Mouse (Mus musculus) forebrain, embryonic 11.5 days (tissue): ENCODE data around the gene Gm20521. TPM values are rescaled to one million over a fixed set of nuclear protein-coding genes. Genes with fewer than 3 reads are reported as not detected.

Source experiments
- ATAC-seq: fragments of 200-750 bp; cut with Nextera tagmentation; replicated peaks from 2 replicates; pipeline ENCODE4 v1.8.0; 2017; ENCODE audit warnings: moderate TSS enrichment; ENCODE audit not compliant: low FRiP score
- DNase-seq: peaks from one replicate; pipeline ENCODE4 v3.0.0-alpha.2; 2017; ENCODE audit warnings: low spot score
- H3K27ac ChIP-seq: fragments of 300-500 bp; sonication (generic); 2 replicates; pipeline ENCODE4 v1.5.1; 2014; ENCODE audit warnings: low read depth, low read length
- H3K27me3 ChIP-seq: fragments of 300-500 bp; sonication (generic); 2 replicates; pipeline ENCODE4 v1.6.1; 2014; ENCODE audit warnings: mild to moderate bottlenecking, low read length, mixed read lengths; ENCODE audit not compliant: control insufficient read depth, insufficient read depth
- H3K36me3 ChIP-seq: fragments of 300-500 bp; sonication (generic); 2 replicates; pipeline ENCODE4 v1.6.1; 2014; ENCODE audit warnings: mild to moderate bottlenecking, low read length, moderate library complexity, mixed read lengths; ENCODE audit not compliant: control insufficient read depth, insufficient read depth
- H3K4me1 ChIP-seq: fragments of 300-500 bp; sonication (generic); replicated peaks from 2 replicates; pipeline ENCODE4 v1.6.1; 2014; ENCODE audit warnings: low read length, mixed read lengths; ENCODE audit not compliant: control insufficient read depth, insufficient read depth
- H3K4me2 ChIP-seq: fragments of 300-500 bp; sonication (generic); 2 replicates; pipeline ENCODE4 v1.6.1; 2014; ENCODE audit warnings: low read depth, mild to moderate bottlenecking, low read length, moderate library complexity, mixed read lengths; ENCODE audit not compliant: severe bottlenecking
- H3K4me3 ChIP-seq: fragments of 300-500 bp; sonication (generic); 2 replicates; pipeline ENCODE4 v1.5.1; 2014; ENCODE audit warnings: low read depth, low read length
- H3K9ac ChIP-seq: fragments of 300-500 bp; sonication (generic); 2 replicates; pipeline ENCODE4 v1.6.1; 2014; ENCODE audit warnings: low read length
- H3K9me3 ChIP-seq: fragments of 300-500 bp; sonication (generic); 2 replicates; pipeline ENCODE4 v1.6.1; 2016; ENCODE audit warnings: low read length, mixed read lengths; ENCODE audit not compliant: control insufficient read depth
- WGBS: fragments of 180-500 bp; shearing (Covaris S2); extraction: QIAGEN DNeasy Blood & Tissue Kit; methylation state at CpG from one replicate; pipeline ENCODE4 v1.1.7; 2014; 5-methylcytosine and 5-hydroxymethylcytosine counted together
- polyA plus RNA-seq: library from polyadenylated mRNA; unstranded; fragments of >200 nt; fragmentation: Nextera tagmentation; extraction: Ambion mirVana; gene quantifications from 2 replicates; pipeline ENCODE4 v1.2.1, GENCODE M21; 2014

Gm20521 gene
- polyA plus RNA-seq, 1 experiment from 2014 or later: not detected

DNA sequence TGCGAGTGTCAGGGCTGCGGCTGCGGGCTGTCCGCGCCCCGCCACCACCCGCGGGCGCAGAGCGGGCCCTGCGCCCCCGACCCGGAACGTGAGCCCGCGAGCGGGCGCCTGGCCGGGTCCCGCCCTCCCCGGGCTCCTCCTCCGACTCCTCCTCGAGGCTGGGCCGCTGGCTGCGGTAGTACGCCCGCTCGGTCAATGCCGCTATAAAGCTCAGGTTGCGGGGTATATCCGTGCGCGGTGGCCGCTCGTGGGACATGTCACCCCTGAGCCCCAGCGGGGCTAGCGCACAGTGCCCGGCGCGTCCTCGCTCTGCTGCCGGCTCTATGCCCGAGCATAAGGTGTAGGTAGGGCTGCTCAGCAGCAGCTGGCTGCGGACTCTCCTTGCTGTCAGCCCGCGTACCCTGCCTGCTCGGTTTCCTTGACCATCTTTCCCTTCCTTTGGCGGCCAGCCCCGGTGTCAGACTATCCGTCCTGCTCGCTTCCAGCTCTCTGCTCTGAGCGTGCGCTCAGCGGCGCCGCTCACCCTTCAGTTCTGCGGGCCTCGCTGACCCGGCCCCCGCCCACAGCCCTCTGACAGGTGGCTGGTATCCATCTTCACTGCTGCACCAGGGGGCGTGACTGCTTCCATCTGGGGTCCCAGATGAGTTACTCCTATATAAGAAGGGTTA is 6.1 kb upstream of the Gm20521 start, which contains the start of gene Ppp1r3e:
Gene Ppp1r3e (minus strand): TSS at position 503 of the 668 bp plus-strand sequence.
- H3K4me2 ChIP-seq: peak within 1 kb of the TSS; percentile 98
- H3K9me3 ChIP-seq: no peaks in the 10 kb centered on the region
- peak within 1 kb of the TSS; percentile 69 for H3K4me3 ChIP-seq
- H3K27me3 ChIP-seq: peaks cover 2% of the 10 kb centered on the region; the same call in 1 of the 2 replicates
- peak within 1 kb of the TSS; percentile 88 for H3K9ac ChIP-seq
- no peaks in the 10 kb centered on the region for H3K36me3 ChIP-seq
- DNase-seq (peak; percentile 82), ATAC-seq (peak; percentile 80)
- peaks cover 5% of the 10 kb centered on the region for H3K4me1 ChIP-seq
- WGBS: under 1% methylated on average over 61 of the region's 61 CpGs
- peak within 1 kb of the TSS; percentile 50; the same call in 1 of the 2 replicates for H3K27ac ChIP-seq

DNA sequence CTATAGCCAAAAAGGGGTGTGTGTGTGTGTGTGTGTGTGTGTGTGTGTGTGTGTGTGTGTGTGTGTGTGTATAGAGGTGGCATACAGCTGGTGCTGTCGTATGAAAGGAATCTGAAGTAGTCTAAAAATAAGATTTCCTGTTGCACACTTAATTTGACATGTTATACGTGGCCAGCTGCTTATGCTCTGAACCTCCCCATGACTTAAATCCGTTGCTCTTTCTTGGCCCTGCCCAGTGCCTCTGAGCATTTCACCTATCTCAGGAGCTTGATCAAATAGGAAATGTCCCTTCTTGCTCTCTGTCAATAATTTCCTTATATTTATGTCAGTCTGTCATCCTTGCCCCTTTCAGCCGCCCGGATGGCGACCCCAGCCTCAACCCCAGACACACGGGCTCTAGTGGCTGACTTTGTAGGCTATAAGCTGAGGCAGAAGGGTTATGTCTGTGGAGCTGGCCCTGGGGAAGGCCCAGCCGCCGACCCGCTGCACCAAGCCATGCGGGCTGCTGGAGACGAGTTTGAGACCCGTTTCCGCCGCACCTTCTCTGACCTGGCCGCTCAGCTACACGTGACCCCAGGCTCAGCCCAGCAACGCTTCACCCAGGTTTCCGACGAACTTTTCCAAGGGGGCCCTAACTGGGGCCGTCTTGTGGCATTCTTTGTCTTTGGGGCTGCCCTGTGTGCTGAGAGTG is 926 bp downstream of the Gm20521 start:
- Histone ChIP-seq H3K36me3 (no peaks in the 10 kb centered on the region), H3K27me3 (no peaks in the 10 kb centered on the region), H3K9me3 (no peaks in the 10 kb centered on the region), H3K27ac (peak overlapping the region; percentile 72), H3K4me2 (peak overlapping the region; percentile 80), H3K4me1 (peaks cover 11% of the 10 kb centered on the region; the same call in 1 of the 2 replicates), H3K4me3 (peak overlapping the region; percentile 60), H3K9ac (peak overlapping the region; percentile 82)
- ATAC-seq (no peak), DNase-seq (no peak)
- 34% methylated on average over 21 of the region's 21 CpGs for WGBS

DNA sequence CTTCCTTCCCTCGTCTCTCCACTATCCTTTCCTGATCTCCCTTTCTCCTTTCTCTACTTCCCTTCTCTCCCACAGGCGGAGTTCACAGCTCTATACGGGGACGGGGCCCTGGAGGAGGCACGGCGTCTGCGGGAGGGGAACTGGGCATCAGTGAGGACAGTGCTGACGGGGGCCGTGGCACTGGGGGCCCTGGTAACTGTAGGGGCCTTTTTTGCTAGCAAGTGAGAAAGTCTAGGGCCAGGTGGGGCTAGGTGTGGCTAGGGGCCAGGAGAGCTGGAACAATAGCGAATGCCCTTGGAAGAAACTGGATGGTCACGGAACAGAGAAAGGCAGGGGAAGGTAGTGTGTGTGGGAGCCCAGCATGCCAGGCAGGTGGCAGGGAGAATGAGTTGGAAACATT is 2.1 kb downstream of the Gm20521 start:
- ATAC-seq: no peak
- DNase-seq: no peak
- H3K27me3 ChIP-seq: no peaks in the 10 kb centered on the region
- 93% methylated on average over 11 of the region's 11 CpGs for WGBS
- peaks cover 11% of the 10 kb centered on the region; the same call in 1 of the 2 replicates for H3K4me1 ChIP-seq
- H3K4me3 ChIP-seq: no peak overlapping the region
- no peak overlapping the region for H3K9ac ChIP-seq
- no peaks in the 10 kb centered on the region for H3K36me3 ChIP-seq
- H3K4me2 ChIP-seq: no peak overlapping the region
- no peak overlapping the region for H3K27ac ChIP-seq
- H3K9me3 ChIP-seq: no peaks in the 10 kb centered on the region

DNA sequence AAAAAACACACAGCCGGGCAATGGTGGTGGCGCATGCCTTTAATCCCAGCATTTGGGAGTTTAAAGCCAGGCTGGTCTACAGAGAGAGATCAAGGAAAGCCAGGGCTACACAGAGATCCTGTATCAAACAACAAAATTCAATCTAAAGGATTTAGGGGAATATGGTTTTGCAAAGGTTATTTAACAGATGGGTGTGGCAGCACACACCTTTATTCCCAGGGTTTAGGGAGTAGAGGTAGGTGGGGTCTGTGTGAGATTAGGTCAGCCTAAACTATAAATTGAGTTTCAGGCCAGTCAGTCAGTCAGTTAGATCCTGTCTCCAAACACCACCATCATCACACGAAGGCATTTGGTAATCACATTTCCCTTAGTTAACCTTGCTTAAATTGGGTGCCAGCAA is 9.0 kb downstream of the Gm20521 start, which contains the start of gene Pabpn1:
Gene Pabpn1 (plus strand): TSS at position 301 of the 400 bp plus-strand sequence.
- peaks cover 7% of the 10 kb centered on the region for H3K36me3 ChIP-seq
- H3K4me1 ChIP-seq: peaks cover 7% of the 10 kb centered on the region
- H3K27me3 ChIP-seq: no peaks in the 10 kb centered on the region
- no peak for DNase-seq
- no peaks in the 10 kb centered on the region for H3K9me3 ChIP-seq
- H3K9ac ChIP-seq: peak within 1 kb of the TSS; percentile 52
- WGBS: 93% methylated on average over 3 of the region's 3 CpGs
- ATAC-seq: no peak
- H3K27ac ChIP-seq: peak within 1 kb of the TSS; percentile 69; the same call in 1 of the 2 replicates
- peak within 1 kb of the TSS; percentile 99 for H3K4me3 ChIP-seq
- H3K4me2 ChIP-seq: peak within 1 kb of the TSS; percentile 53

DNA sequence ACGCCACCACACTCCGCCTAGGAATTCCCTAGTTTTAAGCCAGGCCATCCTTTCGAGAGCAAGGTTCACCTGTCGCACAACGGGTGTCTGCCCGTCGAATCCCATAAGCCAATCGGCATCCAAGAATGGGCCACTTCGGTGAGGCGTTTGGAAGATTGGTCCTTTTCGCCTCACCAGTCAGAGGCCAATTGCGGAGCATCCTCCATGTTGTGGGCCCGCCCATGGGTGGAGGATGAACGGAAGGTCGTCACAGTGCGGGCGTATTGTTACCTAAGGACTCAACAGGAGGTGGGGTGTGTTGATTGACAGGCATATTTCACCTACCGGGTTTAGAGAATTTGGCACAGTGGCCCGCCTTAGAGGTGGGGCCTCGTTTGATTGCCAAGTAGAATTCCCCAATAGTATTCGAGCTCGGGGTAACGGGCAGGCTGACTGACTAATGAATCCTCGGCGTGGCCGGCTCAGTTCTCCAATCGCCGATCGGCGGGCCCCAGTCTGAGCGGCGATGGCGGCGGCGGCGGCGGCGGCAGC is 10.5 kb downstream of the Gm20521 start:
- Histone ChIP-seq H3K4me1 (peaks cover 7% of the 10 kb centered on the region), H3K4me3 (peak overlapping the region; percentile 99), H3K36me3 (peaks cover 8% of the 10 kb centered on the region), H3K4me2 (peak overlapping the region; percentile 53), H3K27me3 (no peaks in the 10 kb centered on the region), H3K9ac (peak overlapping the region; percentile 99), H3K9me3 (no peaks in the 10 kb centered on the region), H3K27ac (peak overlapping the region; percentile 92)
- DNase-seq (peak; percentile 97), ATAC-seq (peak; percentile 98)
- under 1% methylated on average over 38 of the region's 38 CpGs for WGBS

DNA sequence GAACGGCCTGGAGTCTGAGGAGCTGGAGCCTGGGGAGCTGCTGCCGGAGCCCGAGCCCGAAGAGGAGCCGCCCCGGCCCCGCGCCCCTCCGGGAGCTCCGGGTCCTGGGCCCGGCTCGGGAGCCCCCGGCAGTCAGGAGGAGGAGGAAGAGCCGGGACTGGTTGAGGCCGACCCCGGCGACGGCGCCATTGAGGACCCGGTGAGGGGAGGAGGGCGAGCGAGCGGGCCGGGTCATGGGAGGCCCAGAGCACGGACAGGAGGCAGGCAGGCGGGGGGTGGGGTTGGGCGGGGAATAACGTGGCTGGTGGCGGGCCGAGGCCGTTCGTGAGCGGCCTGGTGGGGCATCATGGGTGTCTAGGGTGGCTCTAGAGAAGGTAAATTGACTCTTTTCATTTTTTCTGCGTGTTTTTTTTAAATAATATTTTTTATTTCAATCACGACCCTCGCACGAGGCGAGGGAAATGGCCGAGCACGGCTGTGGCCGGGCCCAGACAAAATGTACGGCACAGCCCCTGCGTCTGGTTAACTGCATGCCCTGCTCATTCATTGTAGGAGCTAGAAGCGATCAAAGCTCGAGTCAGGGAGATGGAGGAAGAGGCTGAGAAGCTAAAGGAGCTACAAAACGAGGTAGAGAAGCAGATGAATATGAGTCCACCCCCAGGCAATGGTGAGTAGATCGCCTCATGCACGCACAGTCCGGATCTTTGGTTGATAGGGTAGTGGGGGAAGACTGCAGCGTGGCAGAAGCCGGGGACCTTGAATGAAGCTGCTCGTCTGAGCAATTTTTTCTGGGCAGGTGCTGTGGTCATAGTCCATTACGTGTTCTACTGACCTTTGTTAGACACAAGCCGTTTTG is 11.3 kb downstream of the Gm20521 start:
- peak overlapping the region; percentile 99 for H3K4me3 ChIP-seq
- peak overlapping the region; percentile 99 for H3K9ac ChIP-seq
- no peaks in the 10 kb centered on the region for H3K27me3 ChIP-seq
- H3K4me2 ChIP-seq: peak overlapping the region; percentile 79
- peak overlapping the region; percentile 92 for H3K27ac ChIP-seq
- under 1% methylated on average over 54 of the region's 54 CpGs for WGBS
- ATAC-seq (peak; percentile 67), DNase-seq (peak; percentile 86)
- peaks cover 7% of the 10 kb centered on the region for H3K4me1 ChIP-seq
- no peaks in the 10 kb centered on the region for H3K9me3 ChIP-seq
- peaks cover 8% of the 10 kb centered on the region for H3K36me3 ChIP-seq

GRCm38 (mm10) chr14:54897445-54897844 is 14.2 kb downstream of the Gm20521 start:
- no peak overlapping the region for H3K9ac ChIP-seq
- no peak for DNase-seq
- 65% methylated on average over 2 of the region's 2 CpGs for WGBS

GRCm38 (mm10) chr14:54900383-54900782 is 17.1 kb downstream of the Gm20521 start:
- no peak overlapping the region for H3K4me3 ChIP-seq
- WGBS: under 1% methylated on average over 3 of the region's 3 CpGs
- no peaks in the 10 kb centered on the region for H3K9me3 ChIP-seq
- peaks cover 5% of the 10 kb centered on the region for H3K4me1 ChIP-seq
- H3K27ac ChIP-seq: no peak overlapping the region
- H3K9ac ChIP-seq: no peak overlapping the region
- no peak overlapping the region for H3K4me2 ChIP-seq
- no peaks in the 10 kb centered on the region for H3K27me3 ChIP-seq
- peaks cover 8% of the 10 kb centered on the region for H3K36me3 ChIP-seq
- peak; percentile 72 for DNase-seq
- peak; percentile 64 for ATAC-seq

More at GRCm38 (mm10) chr14:54897445-54897844, 14.2 kb downstream of the Gm20521 start:
- no peak overlapping the region for H3K4me2 ChIP-seq
- H3K9me3 ChIP-seq: no peaks in the 10 kb centered on the region
- H3K4me1 ChIP-seq: peaks cover 7% of the 10 kb centered on the region
- H3K4me3 ChIP-seq: no peak overlapping the region
- H3K27me3 ChIP-seq: no peaks in the 10 kb centered on the region
- no peak for ATAC-seq
- H3K36me3 ChIP-seq: peaks cover 8% of the 10 kb centered on the region
- H3K27ac ChIP-seq: no peak overlapping the region
